7 mouse cellular contexts compared by ENCODE assay signal in genomic region chr13:23752067-23752741, GRCm38 (mm10). TPM values are rescaled to one million over a fixed set of nuclear protein-coding genes. Genes with fewer than 3 reads are reported as not detected.
DNase-seq lines count a peak whose midpoint lies in the region; ATAC-seq lines count a peak whose summit lies in the region.
"Not testable (repeated sequence)": the region's sequence is repeated elsewhere in the genome, so short reads cannot be mapped to it uniquely, and the experiment has no call there.

Gene Hist1h3b, plus strand, starts transcription at chr13:23752267.

- H3K9me3 ChIP-seq in intestine, embryonic 16.5 days (ENCODE audit: control insufficient read depth, low read length); midbrain, embryonic 10.5 days (replicated peaks): not testable (repeated sequence)

- not testable (repeated sequence) for H3K36me3 ChIP-seq in intestine, embryonic 16.5 days (ENCODE audit: control insufficient read depth, insufficient read depth, low read length); midbrain, embryonic 10.5 days

- peak; percentile 88 for DNase-seq in adrenal gland, adult 2 months
- peak; percentile 89 for DNase-seq in embryo, embryonic 11.5 days (ENCODE audit: low read depth, low spot score)
- DNase-seq in gastrocnemius, postnatal 4 days (ENCODE audit: low spot score in 2 of 2), result peak; percentile 61 to 89
- peak; percentile 88 to 92 for DNase-seq in left cerebral cortex, postnatal 36 days (ENCODE audit: low spot score in 2 of 2)
- DNase-seq in midbrain, embryonic 10.5 days (ENCODE audit: low spot score), result peak; percentile 92
- peak; percentile 97 for DNase-seq in right cerebral cortex, postnatal 4 days

- H3K27me3 ChIP-seq in intestine, embryonic 16.5 days (replicated peaks; ENCODE audit: control insufficient read depth, insufficient read depth, low read length); midbrain, embryonic 10.5 days (ENCODE audit: low read depth, poor library complexity, severe bottlenecking): not testable (repeated sequence)

- not testable (repeated sequence) for H3K4me1 ChIP-seq in intestine, embryonic 16.5 days (ENCODE audit: control insufficient read depth, insufficient read depth, low read length)
- peaks cover 27% of the 10 kb centered on the region for H3K4me1 ChIP-seq in midbrain, embryonic 10.5 days

- peak; percentile 88 for ATAC-seq in intestine, embryonic 16.5 days

- H3K4me3 ChIP-seq in intestine, embryonic 16.5 days (ENCODE audit: low read length), result peak within 1 kb of the TSS; percentile 48
- peak within 1 kb of the TSS; percentile 54 for H3K4me3 ChIP-seq in midbrain, embryonic 10.5 days

- WGBS in intestine, embryonic 16.5 days, result under 1% methylated on average over 14 of the region's 47 CpGs
- under 1% methylated on average over 23 of the region's 47 CpGs for WGBS in midbrain, embryonic 10.5 days

- H3K4me2 ChIP-seq in intestine, embryonic 16.5 days (ENCODE audit: low read depth, low read length), result peak within 1 kb of the TSS; percentile 56

- intact Hi-C loops in left cerebral cortex, postnatal 36 days (cut with DNase I), result not testable (repeated sequence)

- H3K27ac ChIP-seq in intestine, embryonic 16.5 days (ENCODE audit: low read length), result peak within 1 kb of the TSS; percentile 95
- H3K27ac ChIP-seq in midbrain, embryonic 10.5 days (replicated peaks), result peak within 1 kb of the TSS; percentile 97

- H3K9ac ChIP-seq in intestine, embryonic 16.5 days (ENCODE audit: low read depth, low read length), result peak within 1 kb of the TSS; percentile 66

RNA-seq across cellular contexts. Expression of gene Hist1h3b, which starts in this region (rescaled TPM):
- 10 to 100 TPM; 25.0 to 32.1 TPM for total RNA-seq in adrenal gland, adult 2 months (2021)
- polyA plus RNA-seq in adrenal gland, adult 2 months (2012; rRNA removed), result 2.5 and 3.2 TPM in 2 replicates
- total RNA-seq in gastrocnemius, postnatal 4 days (2021), result 100 to 1,000 TPM; 433 to 519 TPM
- 4.7 and 7.4 TPM in 2 replicates for polyA plus RNA-seq in intestine, embryonic 16.5 days (2015; fragmentation: Nextera tagmentation; extraction: Ambion mirVana)
- total RNA-seq in left cerebral cortex, postnatal 36 days (2021), result 10 to 100 TPM in 1 of 2 experiments, 1 to 10 TPM in 1; 9.7 to 14.5 TPM
- 8.1 and 11.3 TPM in 2 replicates for polyA plus RNA-seq in midbrain, embryonic 10.5 days (2016; fragmentation: Nextera tagmentation; extraction: Ambion mirVana)

Comparison
In these comparisons a context has a peak if more than half of its experiments do, and no peak if none do; other contexts are left out.
1. Peak in every context shown above with its lines: DNase-seq, ATAC-seq, H3K4me3 ChIP-seq and H3K27ac ChIP-seq.
2. RNA of gene Hist1h3b (total RNA-seq): 433 to 519 TPM in gastrocnemius, postnatal 4 days; 25.0 to 32.1 TPM in adrenal gland, adult 2 months and 9.7 to 14.5 TPM in left cerebral cortex, postnatal 36 days; every median in the first group is over 10 times any median in the second.